Mouse (Mus musculus) embryo, embryonic 11.5 days (tissue): ENCODE results near the gene Gm20388.

Source experiments
- DNase-seq: peaks from one replicate; pipeline ENCODE4 v3.0.0-alpha.2; 2012; ENCODE audit warnings: low read depth, low spot score

Gm20388 gene

GRCm38 (mm10) chr8:120228781-120229573 lies 318.3 kb downstream of the Gm20388 start:
- no peak for DNase-seq

DNA sequence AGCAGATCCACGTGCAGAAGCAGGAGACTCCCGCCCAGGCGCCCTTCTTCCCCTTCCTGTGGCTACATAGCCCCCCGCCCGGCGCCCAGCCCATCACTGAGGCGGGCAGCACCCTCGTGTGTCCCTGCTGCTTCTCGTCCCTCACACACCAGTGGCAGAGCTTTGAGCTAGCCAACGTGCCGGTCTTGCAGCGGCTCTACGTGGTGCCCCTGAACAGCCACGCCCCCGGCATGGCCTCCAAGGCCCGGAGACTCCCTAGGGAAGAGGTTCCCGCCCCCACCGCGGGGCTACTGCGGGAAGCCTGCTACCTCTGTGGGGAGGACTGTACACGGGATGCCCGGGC lies 318.9 kb downstream of the Gm20388 start:
- DNase-seq = no peak

DNA sequence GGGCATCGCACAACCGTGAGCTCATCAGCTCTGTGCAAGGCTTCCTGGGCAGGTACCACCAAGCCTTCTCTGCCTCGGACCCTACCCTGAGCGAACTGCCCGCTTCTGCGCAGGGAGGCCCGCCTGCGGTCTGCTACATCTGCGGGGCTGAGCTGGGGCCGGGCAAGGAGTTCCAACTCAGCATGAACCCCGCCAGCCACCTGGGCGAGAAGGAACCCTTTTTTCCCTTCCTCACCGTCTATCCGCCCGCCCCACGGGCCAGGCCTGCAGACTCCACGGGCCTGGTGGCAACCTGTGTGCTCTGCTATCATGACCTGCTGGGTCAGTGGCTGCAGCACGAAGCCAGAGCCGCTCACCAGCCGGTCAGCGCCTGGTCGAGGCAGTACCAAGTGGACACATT lies 319.4 kb downstream of the Gm20388 start:
- DNase-seq = no peak

GRCm38 (mm10) chr8:120230715-120231614 lies 320.3 kb downstream of the Gm20388 start:
- no peak for DNase-seq

- no peak for DNase-seq
Observed at GRCm38 (mm10) chr8:120231870-120232269, 321.2 kb downstream of the Gm20388 start.

- no peak for DNase-seq
Observed at GRCm38 (mm10) chr8:120232398-120232797, 321.8 kb downstream of the Gm20388 start.

DNA sequence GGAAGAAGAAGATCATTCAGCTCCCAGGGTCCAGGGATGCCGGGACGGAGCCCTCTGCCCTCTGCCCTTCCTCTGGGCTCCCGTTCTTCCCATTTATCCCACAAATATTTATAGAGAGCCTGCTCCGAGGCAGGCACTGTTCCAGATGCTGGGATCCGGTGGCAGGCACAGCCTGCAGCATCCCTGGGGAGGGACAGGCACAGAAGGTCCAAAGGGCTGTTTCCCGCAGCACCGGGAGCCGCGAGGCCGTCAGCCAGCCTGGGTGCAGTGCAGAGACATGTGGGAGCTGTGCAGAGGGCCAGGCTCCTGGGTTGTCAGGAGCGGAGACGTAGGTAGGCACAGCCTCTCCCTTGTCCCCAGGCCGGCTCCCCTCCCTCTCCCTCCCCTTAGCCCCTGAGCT lies 322.3 kb downstream of the Gm20388 start:
- DNase-seq = no peak

GRCm38 (mm10) chr8:120234457-120234856 lies 323.8 kb downstream of the Gm20388 start:
- DNase-seq = no peak

DNA sequence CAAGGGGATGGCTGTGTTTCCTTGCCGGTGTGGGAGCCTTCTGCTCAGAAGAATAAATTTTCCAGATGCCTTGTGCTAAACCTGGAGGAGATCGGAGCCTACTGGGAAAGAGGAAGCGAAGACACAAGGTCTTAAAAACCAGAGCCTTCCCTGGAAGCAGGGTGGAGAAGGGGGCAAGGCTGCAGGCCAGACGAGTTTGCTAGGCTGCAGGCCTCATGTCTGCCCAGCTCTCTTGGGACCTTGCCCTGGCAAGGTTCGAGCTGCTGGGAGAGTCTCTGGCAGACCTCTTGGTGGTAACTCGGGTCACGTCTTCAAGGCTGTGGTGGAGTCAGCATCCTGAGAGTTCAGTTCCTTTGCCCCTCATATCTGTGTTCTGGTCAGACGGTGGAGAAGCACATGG lies 324.2 kb downstream of the Gm20388 start:
- no peak for DNase-seq

GRCm38 (mm10) chr8:120243222-120243621 lies 332.6 kb downstream of the Gm20388 start:
- DNase-seq = no peak

DNA sequence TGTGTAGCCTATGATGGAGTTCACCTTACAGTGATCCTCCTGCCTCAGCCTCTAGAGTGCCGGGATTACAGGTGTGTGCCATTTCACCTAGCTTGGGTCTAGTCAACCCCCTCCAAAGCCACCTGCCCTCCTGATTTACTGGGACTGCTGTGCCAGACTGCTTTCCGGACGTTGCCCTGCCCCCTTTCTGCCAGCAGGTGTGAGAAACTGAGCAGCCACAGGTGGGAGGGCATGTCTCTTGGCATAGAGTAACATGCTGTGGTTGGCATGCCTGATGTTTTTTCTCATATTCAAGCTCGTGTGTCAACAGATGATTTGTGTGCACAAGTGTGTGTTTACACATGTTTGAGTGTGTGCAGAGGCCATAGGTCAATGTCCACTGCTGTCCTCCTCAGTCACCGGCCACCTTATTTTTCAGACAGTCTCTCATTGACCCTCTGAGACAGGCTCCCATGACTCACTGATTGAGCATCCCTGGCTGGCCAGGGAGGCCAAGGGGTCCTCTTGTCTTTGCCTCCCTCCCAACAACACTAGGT lies 333.3 kb downstream of the Gm20388 start:
- no peak for DNase-seq

DNA sequence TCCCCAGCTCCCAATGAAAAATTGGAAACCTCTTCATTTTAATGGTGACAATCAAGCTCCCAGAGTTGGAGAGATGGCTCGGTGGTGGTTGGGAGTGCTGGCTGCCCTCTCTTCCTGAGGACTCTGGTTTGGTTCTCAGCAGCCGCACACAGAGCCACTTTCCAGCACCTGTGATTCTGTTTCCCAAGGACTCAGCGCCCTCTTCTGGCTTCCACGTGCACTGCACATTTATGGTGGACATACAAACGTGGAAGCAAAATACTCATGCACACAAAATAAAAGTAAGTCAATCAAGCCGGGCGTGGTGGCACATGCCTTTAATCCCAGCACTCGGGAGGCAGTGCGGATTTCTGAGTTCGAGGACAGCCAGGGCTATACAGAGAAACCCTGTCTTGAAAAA lies 333.9 kb downstream of the Gm20388 start:
- DNase-seq = no peak

- no peak for DNase-seq
Observed at GRCm38 (mm10) chr8:120247618-120248017, 337.0 kb downstream of the Gm20388 start.

- no peak for DNase-seq
Observed at GRCm38 (mm10) chr8:120248031-120248430, 337.4 kb downstream of the Gm20388 start.

DNA sequence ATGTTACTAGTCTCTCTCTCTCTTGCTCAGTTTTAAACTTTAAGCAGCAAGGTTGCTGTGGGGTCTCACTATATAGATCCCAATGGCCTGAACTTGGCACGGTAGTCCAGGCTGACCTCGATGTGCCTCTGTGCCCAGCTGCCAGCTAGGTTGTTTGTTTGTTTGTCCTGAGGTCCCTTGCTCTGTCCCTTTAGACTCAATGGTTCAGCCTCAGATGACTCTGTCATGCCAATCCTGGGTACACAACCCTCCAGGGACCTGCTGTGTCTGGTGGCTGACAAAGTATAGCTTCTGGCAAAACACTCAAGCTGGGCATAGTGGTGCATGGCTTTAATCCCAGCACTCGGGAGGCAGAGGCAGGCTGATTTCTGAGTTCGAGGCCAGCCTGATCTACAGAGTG lies 337.8 kb downstream of the Gm20388 start:
- DNase-seq = no peak

GRCm38 (mm10) chr8:120249800-120250336 lies 339.2 kb downstream of the Gm20388 start:
- no peak for DNase-seq

GRCm38 (mm10) chr8:120250750-120251410 lies 340.2 kb downstream of the Gm20388 start:
- DNase-seq = no peak

DNA sequence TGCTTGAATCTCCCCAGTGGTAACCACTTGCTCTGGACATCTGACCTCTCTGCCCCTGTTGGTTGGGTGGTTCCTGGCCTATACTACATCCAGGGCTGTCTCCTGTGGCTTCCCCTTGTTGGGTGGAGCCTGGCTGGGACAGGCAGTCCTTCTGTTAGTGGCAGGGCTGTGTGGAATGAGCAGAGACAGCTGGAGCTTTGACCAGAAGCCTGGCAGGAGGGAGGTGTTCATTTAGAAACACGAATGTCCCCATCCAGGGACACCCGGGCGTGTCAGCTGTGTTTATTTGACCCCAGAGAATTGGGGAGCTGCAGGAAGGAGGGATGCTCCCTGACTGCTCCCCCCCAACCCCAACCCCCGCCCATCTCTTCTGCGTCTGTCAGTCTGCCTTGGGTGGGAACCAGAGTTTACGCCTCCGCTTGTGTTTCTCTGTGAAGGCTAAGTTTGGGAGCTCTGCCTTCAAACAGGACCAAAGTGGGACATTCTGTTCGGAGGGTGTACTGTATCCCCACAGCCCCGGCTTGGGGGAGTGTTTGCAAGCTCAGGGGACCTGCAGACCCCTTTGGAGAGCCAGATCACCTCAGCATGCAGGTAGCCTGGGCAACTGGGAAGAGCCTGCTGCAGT lies 340.9 kb downstream of the Gm20388 start:
- no peak for DNase-seq

GRCm38 (mm10) chr8:120253626-120254025 lies 343.0 kb downstream of the Gm20388 start:
- no peak for DNase-seq

DNA sequence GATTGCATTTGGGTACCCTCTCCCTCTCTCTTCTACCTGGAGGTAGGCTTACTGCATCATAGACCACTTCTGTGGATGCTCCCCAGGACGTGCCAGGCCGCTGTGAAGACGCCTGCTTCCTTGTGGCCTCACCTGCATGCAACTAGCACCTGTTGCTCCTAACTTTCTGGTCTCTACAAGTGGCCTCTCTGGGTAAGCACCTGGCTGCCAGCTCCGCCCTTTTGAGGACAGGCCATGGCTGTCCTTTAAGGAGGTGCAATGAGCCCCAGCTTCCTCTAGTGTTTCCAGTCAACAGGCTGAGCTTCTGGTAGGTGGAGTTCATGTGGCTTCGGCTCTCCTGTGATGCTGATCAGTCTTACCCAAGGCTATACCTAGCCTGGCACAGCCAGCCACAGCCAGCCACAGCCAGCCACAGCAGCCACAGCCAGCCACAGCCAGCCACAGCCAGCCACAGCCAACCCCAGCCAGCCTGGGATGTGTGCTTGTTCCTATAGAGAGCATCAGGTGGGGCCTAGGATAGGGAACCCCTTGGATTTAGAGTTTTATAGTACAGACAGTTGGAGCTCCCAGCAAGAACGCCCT lies 344.9 kb downstream of the Gm20388 start:
- DNase-seq = no peak

DNA sequence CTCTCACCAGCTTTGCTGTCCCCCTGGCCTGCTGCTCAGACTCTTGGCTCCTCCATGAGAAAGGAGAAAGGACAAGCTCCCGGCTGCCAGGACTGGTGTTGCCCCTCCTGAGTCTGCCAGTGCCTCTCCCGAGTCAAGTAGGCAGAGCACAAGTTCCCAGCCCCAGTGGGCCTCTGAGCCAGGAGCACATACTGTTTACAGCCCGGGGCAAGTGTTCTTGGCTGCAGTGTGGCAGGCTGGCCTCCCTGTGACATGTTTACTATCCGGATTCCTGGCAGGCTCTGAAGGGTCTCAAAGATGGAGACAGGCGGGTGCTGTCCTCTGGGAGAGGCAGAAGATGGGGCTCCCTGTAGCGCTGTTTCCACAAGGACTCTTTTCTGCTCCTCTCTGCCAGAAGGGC lies 346.3 kb downstream of the Gm20388 start:
- DNase-seq = no peak
